Mouse (Mus musculus) heart, postnatal 0 days (tissue): Measurements from ENCODE around the gene Amot.

Experiments used
- CTCF ChIP-seq: IDR thresholded peaks from 2 replicates; pipeline ENCODE4 v1.5.1; 2016; ENCODE audit warnings: antibody characterized with exemption, control low read depth, low read depth
- EP300 ChIP-seq: IDR thresholded peaks from 2 replicates; pipeline ENCODE4 v1.6.1; 2016; ENCODE audit warnings: antibody characterized with exemption, low read depth

GRCm38 (mm10) chrX:145414319-145414718, 90.7 kb downstream of the Amot start:
- TF ChIP-seq CTCF = no peak
- no peak for TF ChIP-seq EP300
